Mouse (Mus musculus) natural killer cell, adult 2 months (primary cell): ENCODE data around the gene Cd248.
A peak's percentile ranks its signal among the peaks of the same experiment; 100 is the strongest.

ENCODE experiments used
- DNase-seq, 2 experiments: peaks; one replicate each; pipeline ENCODE4 v3.0.0; 2022; ENCODE audit warnings: low spot score in 2 of 2

Gene Cd248

GRCm38 (mm10) chr19:5067867-5068569, at the start of gene Cd248:
TSS of gene Cd248 (plus strand) at chr19:5068078.
- no peak for DNase-seq

GRCm38 (mm10) chr19:5018191-5018590, 49.7 kb upstream of the Cd248 start:
- DNase-seq = no peak

GRCm38 (mm10) chr19:5021416-5021815, 46.5 kb upstream of the Cd248 start:
- no peak for DNase-seq

DNA sequence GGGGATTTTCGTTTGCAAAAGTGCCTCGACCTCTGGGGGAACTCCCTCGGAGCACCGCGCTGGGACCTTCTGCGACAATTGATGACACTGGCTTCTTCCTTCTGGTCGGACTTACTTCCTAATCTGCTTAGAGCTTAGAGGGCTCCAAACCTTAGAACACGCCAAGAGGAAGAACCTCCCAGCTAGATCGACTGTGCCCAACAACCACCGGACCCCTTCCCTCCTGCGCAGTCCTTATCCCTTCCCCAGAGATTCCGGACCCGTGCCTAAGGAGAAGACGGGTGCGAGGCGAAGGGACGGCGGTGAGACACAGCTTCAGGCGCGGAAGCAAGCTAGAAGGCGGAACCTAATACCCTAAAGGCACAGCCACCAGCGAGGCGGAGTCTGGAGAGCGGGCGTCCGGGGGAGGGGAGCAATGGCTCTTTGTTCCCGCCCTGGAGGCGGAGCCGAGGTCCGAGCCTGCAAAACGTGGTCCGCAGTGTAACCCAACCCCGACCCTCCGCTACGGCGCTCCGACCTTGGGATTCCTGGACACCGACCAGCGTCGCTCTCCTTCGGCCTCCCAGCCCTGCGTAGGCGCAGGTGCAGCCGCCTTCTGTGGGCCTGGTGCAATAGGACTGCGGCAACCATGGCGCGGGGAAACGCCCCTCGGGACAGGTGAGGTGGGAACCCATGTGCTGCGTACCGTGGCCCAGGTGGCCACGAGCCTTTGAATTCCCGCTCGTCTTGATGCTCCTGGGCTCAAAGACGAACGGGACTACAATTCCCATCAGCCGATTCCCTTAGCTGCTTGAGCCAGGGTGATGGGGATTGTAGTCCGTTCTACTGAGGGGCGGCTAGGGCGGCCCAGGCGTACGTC, 44.0 kb upstream of the Cd248 start, which contains the start of gene Slc29a2:
Slc29a2 (plus strand) TSS at position 240 of the 859 bp plus-strand sequence.
- DNase-seq = peak; percentile 83 to 84

- no peak for DNase-seq
Observed at GRCm38 (mm10) chr19:5026111-5026510, 41.8 kb upstream of the Cd248 start.

GRCm38 (mm10) chr19:5032686-5033085, 35.2 kb upstream of the Cd248 start:
- no peak for DNase-seq

DNA sequence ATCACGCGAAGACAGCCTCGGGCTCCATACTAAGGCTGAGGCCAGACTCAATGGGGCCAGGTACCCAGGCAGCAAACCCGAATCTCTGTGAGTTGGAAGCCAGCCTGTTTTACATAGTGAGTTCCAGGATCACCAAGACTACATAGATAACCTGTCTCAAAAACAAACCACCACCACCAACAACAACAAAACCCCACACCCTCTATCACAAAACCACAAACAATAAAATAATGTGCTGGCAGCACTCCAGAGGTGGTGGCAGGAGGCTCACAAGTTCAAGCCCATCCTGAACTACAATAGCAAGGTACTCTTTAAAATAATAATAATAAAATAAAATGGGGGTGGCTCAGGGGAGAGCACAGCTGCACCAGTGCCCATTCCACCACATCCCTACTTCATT, 31.3 kb upstream of the Cd248 start:
- DNase-seq = no peak

DNA sequence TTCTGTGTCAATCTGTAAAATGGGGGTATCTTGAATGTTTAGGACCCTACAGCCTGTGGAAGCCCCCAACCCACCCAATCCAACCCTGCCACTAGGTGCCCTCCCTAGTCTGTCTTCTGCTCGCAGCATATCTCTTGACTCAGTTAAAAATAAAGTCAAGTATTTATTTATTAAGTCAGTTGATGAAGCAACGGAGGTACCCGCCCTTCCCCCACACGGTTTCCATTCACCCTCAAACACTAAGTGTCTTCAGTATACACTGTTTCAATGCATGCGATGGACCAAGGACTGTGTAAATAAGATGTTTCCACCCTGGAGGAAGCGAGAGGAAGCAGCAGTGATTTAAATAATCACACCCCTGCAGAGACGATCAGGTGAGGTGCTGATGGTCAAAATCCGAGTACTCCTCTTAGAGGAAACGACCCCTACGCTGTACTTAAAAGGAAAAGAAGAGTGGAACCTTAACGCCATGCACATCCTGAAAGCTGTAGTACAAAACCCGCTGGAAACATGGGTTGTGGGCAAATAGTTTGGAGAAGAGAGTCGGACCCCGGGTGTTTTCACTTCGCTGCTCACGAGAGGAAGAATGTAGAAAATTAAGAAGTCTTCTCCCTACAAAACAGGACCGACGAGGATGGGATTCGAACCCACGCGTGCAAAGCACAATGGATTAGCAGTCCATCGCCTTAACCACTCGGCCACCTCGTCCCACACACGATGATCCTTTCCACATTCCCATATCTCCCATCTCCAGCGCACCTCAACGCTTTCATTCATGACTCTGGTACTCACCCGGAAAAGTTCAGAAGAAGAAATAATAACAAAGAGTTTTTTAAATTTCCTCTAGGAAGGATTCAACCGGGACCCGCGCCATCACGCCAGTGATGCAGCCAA, 30.0 kb upstream of the Cd248 start:
- peak in 1 of 2 experiments; percentile 46 for DNase-seq

- DNase-seq = peak; percentile 66 to 80
Observed at GRCm38 (mm10) chr19:5038709-5039156, 29.1 kb upstream of the Cd248 start, which contains the start of the genes B4gat1 and AC124502.3. TSS of gene B4gat1 (plus strand) at chr19:5038826. TSS of gene AC124502.3 (plus strand) at chr19:5038891.

DNA sequence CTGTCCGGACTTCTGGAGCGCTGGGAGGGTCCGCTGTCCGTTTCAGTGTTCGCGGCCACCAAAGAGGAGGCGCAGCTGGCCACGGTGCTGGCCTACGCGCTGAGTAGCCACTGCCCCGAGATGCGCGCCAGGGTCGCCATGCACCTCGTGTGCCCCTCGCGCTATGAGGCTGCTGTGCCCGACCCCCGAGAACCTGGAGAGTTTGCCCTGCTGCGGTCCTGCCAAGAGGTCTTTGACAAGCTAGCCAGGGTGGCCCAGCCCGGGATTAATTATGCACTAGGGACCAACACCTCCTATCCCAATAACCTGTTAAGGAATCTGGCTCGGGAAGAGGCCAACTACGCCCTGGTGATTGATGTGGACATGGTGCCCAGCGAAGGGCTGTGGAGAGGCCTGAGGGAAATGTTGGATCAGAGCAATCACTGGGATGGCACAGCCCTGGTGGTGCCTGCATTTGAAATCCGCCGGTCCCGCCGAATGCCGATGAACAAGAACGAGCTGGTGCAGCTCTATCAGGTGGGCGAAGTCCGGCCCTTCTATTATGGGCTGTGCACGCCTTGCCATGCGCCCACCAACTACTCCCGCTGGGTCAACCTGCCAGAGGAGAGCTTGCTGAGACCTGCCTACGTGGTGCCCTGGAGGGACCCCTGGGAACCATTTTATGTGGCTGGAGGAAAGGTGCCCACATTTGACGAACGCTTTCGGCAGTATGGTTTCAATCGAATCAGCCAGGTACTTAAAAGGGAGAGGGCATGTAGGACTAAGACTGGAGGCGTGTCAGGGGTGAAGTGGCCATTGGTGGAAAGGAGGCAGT, 28.4 kb upstream of the Cd248 start:
- DNase-seq = no peak

DNA sequence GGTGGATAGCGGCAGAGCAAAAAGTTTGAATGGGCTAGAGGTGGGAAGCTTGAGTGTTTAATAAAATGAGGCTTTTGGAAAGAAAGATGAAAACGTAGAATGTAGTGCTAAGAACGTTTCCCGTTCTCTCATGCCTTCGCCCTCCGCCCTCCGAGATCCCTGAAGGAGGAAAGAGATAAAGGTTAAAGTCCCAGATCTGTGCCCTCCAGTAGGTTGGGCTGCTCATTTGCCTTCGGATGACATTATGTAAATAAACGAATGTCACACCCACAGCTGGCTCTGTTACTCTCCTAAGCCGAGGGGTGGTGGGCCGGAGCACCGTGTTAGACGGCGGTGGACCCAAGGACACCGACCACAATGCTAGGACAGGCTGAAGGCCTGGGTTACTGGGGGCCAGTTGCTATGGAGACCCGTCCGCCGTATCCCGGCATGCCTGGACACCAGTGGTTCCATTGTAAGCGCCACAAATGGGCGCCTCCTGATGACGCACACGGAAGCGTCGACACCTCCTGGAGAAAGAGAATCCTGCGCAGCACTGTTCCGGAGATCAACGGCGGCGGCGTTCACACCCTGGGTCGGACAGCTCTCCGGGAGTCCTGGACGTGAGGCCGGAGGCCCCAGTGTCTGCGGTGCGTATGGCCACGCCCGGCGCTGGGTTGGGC, 26.9 kb upstream of the Cd248 start, which contains the start of gene Brms1:
Brms1 (plus strand) TSS at position 493 of the 662 bp plus-strand sequence.
- DNase-seq = peak; percentile 81 to 86

- no peak for DNase-seq
Observed at GRCm38 (mm10) chr19:5041588-5041987, 26.3 kb upstream of the Cd248 start.

DNA sequence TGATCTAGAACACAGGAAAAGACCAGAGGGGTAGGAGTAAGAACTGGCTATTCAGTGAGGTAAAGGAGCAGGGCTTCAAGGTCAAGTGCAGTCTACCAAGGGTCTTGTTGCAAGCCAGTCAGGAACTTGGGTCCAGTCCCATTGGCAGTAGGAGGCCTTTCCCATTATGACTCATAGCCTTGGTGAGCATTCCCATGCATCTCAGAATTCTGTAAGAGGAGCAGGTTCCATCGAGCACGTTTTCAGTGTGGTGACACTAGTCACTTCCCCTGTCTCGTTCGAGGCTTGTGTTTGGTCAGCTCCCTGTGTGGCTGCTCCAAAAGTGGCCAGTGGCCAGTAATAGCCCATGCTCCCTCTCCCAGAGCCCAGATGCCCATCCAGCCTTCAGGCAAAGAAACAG, 22.3 kb upstream of the Cd248 start:
- no peak for DNase-seq

GRCm38 (mm10) chr19:5048138-5049056, 19.5 kb upstream of the Cd248 start:
- no peak for DNase-seq

GRCm38 (mm10) chr19:5049325-5049724, 18.6 kb upstream of the Cd248 start:
- no peak for DNase-seq

DNA sequence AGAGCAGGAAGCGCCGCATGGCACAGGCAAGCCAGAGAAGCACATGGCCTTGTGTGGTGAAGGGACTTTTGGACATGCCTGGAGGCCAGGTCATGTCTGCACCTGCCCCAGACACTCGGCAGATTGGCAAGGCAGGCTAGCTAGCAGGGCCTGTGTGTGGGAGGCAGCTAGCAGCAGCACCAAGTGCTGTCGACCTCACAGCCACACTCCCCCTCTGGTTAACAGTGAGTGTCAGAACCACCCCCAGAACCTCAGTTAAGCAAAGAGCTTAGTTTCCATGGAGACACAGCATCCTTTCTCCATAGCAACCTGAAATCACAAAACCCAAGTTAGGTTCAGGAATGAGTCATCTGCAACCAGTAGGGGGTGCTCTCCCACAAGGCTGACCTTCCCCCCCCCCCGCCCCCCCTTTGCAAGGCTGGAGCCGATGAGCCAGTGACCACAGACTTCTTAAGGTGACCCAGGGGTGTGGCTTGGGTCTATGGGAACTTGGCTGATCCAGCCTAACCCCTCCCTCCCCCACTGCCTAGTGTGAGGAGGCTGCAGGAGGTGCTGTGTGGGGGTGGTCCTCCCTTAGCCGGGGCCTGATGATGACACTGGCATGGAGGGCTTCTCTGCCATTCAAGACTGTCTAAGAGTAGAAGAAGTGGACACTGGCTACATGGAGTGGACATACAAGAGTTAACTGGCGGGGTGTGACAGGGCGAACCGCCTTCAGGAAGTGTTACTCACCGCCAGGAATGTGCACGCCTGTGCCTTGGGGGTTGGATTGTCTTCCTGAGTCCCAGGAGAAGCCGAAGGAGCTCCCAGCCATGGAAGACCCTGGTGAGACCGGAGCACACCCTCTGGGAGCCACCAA, 17.6 kb upstream of the Cd248 start, which contains the start of gene Rin1:
Rin1 (plus strand) TSS at position 435 of the 859 bp plus-strand sequence.
- peak; percentile 57 to 61 for DNase-seq

DNA sequence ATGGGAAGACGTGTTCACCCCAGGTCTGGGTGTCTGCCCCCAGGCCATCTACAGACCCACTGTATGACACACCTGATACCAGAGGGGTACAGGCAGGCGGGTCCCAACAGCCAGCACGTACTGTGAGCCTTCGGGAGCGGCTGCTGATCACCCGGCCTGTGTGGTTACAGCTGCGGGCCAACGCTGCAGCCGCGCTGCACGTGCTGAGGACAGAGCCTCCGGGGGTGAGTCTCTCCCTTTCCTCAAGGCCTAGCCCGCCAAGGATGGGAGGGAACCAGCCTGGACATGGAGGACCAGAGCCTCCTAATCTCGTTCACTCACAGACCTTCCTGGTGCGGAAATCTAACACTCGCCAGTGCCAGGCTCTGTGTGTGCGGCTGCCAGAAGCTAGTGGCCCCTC, 16.8 kb upstream of the Cd248 start:
- no peak for DNase-seq

GRCm38 (mm10) chr19:5051515-5051914, 16.4 kb upstream of the Cd248 start:
- DNase-seq = no peak
